Mouse (Mus musculus) thymus, adult 2 months (tissue): Measurements from ENCODE around the gene Efcc1.

Source experiments
- CTCF ChIP-seq: fragments of 200-500 bp; IDR thresholded peaks from 2 replicates; pipeline ENCODE4 v1.5.1; 2012; ENCODE audit warnings: mild to moderate bottlenecking, control low read depth, low read length, moderate library complexity, borderline replicate concordance; ENCODE audit not compliant: control insufficient read depth, poor library complexity, insufficient read depth; ENCODE audit errors: extremely low read depth
- POLR2A ChIP-seq: fragments of 200-500 bp; IDR thresholded peaks from 2 replicates; pipeline ENCODE4 v1.6.1; 2012; ENCODE audit warnings: mild to moderate bottlenecking, low read length, control low read depth, moderate library complexity; ENCODE audit not compliant: control insufficient read depth, poor library complexity, insufficient read depth; ENCODE audit errors: extremely low read depth

DNA sequence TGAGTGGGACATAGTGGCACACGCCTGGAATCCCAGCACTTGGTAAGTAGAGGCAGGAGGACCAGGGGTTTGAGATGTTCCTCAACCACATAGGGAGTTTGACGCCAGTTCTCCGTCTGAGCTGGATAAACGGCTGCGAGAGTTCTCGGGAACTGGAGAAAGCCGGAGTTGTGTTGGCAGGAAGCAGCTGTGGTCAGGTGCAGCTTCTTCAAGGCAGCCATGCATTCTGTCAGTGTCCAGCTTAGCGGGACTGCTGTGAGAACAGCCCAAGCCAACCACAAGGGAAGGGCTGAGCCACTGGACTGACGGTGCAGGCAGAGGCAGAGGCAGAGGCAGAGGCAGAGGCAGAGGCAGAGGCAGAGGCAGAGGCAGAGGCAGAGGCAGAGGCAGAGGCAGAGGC is 44.2 kb downstream of the Efcc1 start:
- TF ChIP-seq CTCF (no peak), POLR2A (no peak)
